Mouse (Mus musculus): ENCODE data around the gene Cdh15. TPM values are rescaled to one million over a fixed set of nuclear protein-coding genes. Genes with fewer than 3 reads are reported as not detected.
A peak's percentile ranks its signal among the peaks of the same experiment; 100 is the strongest.

Gene Cdh15
- total RNA-seq, 1 experiment: 0.76 TPM

- in situ Hi-C loops (cut with MboI; ENCODE audit: low sequenced_read_pairs in 2 of 2, unreplicated experiment in 2 of 2): no loop called here
- TF ChIP-seq HCFC1 (IDR thresholded peaks at IDR 0.05; ENCODE audit: borderline replicate concordance, insufficient read depth, low read length): no peak
- TF ChIP-seq ZNF384 (IDR thresholded peaks at IDR 0.05; ENCODE audit: low read depth, low read length): no peak
- TF ChIP-seq CHD2 (IDR thresholded peaks at IDR 0.05; ENCODE audit: low read depth, low read length): no peak
- no peak for TF ChIP-seq ZC3H11A (IDR thresholded peaks at IDR 0.05; ENCODE audit: borderline replicate concordance, low read depth, low read length)
- TF ChIP-seq MAFK (IDR thresholded peaks at IDR 0.05; ENCODE audit: insufficient read depth, low read depth, low read length): no peak
- H3K9ac ChIP-seq (ENCODE audit: insufficient read depth, low read depth, low read length, poor library complexity, severe bottlenecking): no peak overlapping the region
- DNase-seq (ENCODE audit: low read depth, low spot score): no peak
- no peaks in the 10 kb centered on the region for H3K36me3 ChIP-seq (ENCODE audit: control insufficient read depth, insufficient read depth, low read length, poor library complexity, severe bottlenecking)
- no peaks in the 10 kb centered on the region for H3K9me3 ChIP-seq (ENCODE audit: control insufficient read depth, insufficient read depth, low read depth, low read length)
- no peak overlapping the region for H3K27ac ChIP-seq (ENCODE audit: insufficient read depth, low read depth, low read length, poor library complexity, severe bottlenecking)
- peaks cover 0 to 5% of the 10 kb centered on the region in 2 experiments; a peak in 2 of 4 replicates for H3K4me1 ChIP-seq (ENCODE audit: control insufficient read depth in 2 of 2, insufficient read depth in 2 of 2, low read length in 2 of 2, poor library complexity in 1 of 2)
- no peak overlapping the region for H3K4me3 ChIP-seq (ENCODE audit: insufficient read depth in 1 of 2, low read depth in 1 of 2, low read length in 2 of 2, poor library complexity in 1 of 2, severe bottlenecking in 1 of 2)
These were observed 18.5 kb downstream of the Cdh15 start for GRCm38 (mm10) chr8:122866231-122866630.

- H3K36me3 ChIP-seq (ENCODE audit: control insufficient read depth, insufficient read depth, low read length, poor library complexity, severe bottlenecking): no peaks in the 10 kb centered on the region
- no peak overlapping the region for H3K27ac ChIP-seq (ENCODE audit: insufficient read depth, low read depth, low read length, poor library complexity, severe bottlenecking)
- H3K4me3 ChIP-seq (ENCODE audit: insufficient read depth in 1 of 2, low read depth in 1 of 2, low read length in 2 of 2, poor library complexity in 1 of 2, severe bottlenecking in 1 of 2): no peak overlapping the region
- no peak for DNase-seq (ENCODE audit: low read depth, low spot score)
- peaks cover 0 to 11% of the 10 kb centered on the region in 2 experiments; a peak in 2 of 4 replicates for H3K4me1 ChIP-seq (ENCODE audit: control insufficient read depth in 2 of 2, insufficient read depth in 2 of 2, low read length in 2 of 2, poor library complexity in 1 of 2)
- no peaks in the 10 kb centered on the region for H3K9me3 ChIP-seq (ENCODE audit: control insufficient read depth, insufficient read depth, low read depth, low read length)
- in situ Hi-C loops (cut with MboI; ENCODE audit: low sequenced_read_pairs in 2 of 2, unreplicated experiment in 2 of 2): no loop called here
- TF ChIP-seq HCFC1 (IDR thresholded peaks at IDR 0.05; ENCODE audit: borderline replicate concordance, insufficient read depth, low read length) (no peak), ZC3H11A (IDR thresholded peaks at IDR 0.05; ENCODE audit: borderline replicate concordance, low read depth, low read length) (no peak), CHD2 (IDR thresholded peaks at IDR 0.05; ENCODE audit: low read depth, low read length) (no peak), MAFK (IDR thresholded peaks at IDR 0.05; ENCODE audit: insufficient read depth, low read depth, low read length) (no peak), ZNF384 (IDR thresholded peaks at IDR 0.05; ENCODE audit: low read depth, low read length) (no peak)
- H3K9ac ChIP-seq (ENCODE audit: insufficient read depth, low read depth, low read length, poor library complexity, severe bottlenecking): no peak overlapping the region
These were observed 20.2 kb downstream of the Cdh15 start for GRCm38 (mm10) chr8:122867982-122868381.

- no peak overlapping the region for H3K27ac ChIP-seq (ENCODE audit: insufficient read depth, low read depth, low read length, poor library complexity, severe bottlenecking)
- H3K4me3 ChIP-seq (ENCODE audit: insufficient read depth in 1 of 2, low read depth in 1 of 2, low read length in 2 of 2, poor library complexity in 1 of 2, severe bottlenecking in 1 of 2): peak overlapping the region; percentile 56 to 67
These were observed 22.7 kb downstream of the Cdh15 start for GRCm38 (mm10) chr8:122870377-122870863.

GRCm38 (mm10) chr8:122871663-122872062 is 23.9 kb downstream of the Cdh15 start:
- H3K27ac ChIP-seq (ENCODE audit: insufficient read depth, low read depth, low read length, poor library complexity, severe bottlenecking): no peak overlapping the region
- H3K9me3 ChIP-seq (ENCODE audit: control insufficient read depth, insufficient read depth, low read depth, low read length): no peaks in the 10 kb centered on the region
- no peak overlapping the region for H3K9ac ChIP-seq (ENCODE audit: insufficient read depth, low read depth, low read length, poor library complexity, severe bottlenecking)
- H3K36me3 ChIP-seq (ENCODE audit: control insufficient read depth, insufficient read depth, low read length, poor library complexity, severe bottlenecking): no peaks in the 10 kb centered on the region
- DNase-seq (ENCODE audit: low read depth, low spot score): no peak
- peaks cover 0 to 11% of the 10 kb centered on the region in 2 experiments; a peak in 2 of 4 replicates for H3K4me1 ChIP-seq (ENCODE audit: control insufficient read depth in 2 of 2, insufficient read depth in 2 of 2, low read length in 2 of 2, poor library complexity in 1 of 2)
- TF ChIP-seq HCFC1 (IDR thresholded peaks at IDR 0.05; ENCODE audit: borderline replicate concordance, insufficient read depth, low read length): no peak
- H3K4me3 ChIP-seq (ENCODE audit: insufficient read depth in 1 of 2, low read depth in 1 of 2, low read length in 2 of 2, poor library complexity in 1 of 2, severe bottlenecking in 1 of 2): no peak overlapping the region
- in situ Hi-C loops (cut with MboI; ENCODE audit: low sequenced_read_pairs in 2 of 2, unreplicated experiment in 2 of 2): no loop called here

More at GRCm38 (mm10) chr8:122870377-122870863, 22.7 kb downstream of the Cdh15 start:
- peak overlapping the region; percentile 28; the same call in 1 of the 2 replicates for H3K9ac ChIP-seq (ENCODE audit: insufficient read depth, low read depth, low read length, poor library complexity, severe bottlenecking)
- TF ChIP-seq MAFK (IDR thresholded peaks at IDR 0.05; ENCODE audit: insufficient read depth, low read depth, low read length): no peak
- no peaks in the 10 kb centered on the region for H3K36me3 ChIP-seq (ENCODE audit: control insufficient read depth, insufficient read depth, low read length, poor library complexity, severe bottlenecking)
- no peaks in the 10 kb centered on the region for H3K9me3 ChIP-seq (ENCODE audit: control insufficient read depth, insufficient read depth, low read depth, low read length)
- peaks cover 0 to 11% of the 10 kb centered on the region in 2 experiments; a peak in 2 of 4 replicates for H3K4me1 ChIP-seq (ENCODE audit: control insufficient read depth in 2 of 2, insufficient read depth in 2 of 2, low read length in 2 of 2, poor library complexity in 1 of 2)
- peak; percentile 69 for DNase-seq (ENCODE audit: low read depth, low spot score)
- in situ Hi-C loops (cut with MboI; ENCODE audit: low sequenced_read_pairs in 2 of 2, unreplicated experiment in 2 of 2): no loop called here

GRCm38 (mm10) chr8:122873171-122873570 is 25.4 kb downstream of the Cdh15 start:
- in situ Hi-C loops (cut with MboI; ENCODE audit: low sequenced_read_pairs in 2 of 2, unreplicated experiment in 2 of 2): no loop called here
- H3K4me3 ChIP-seq (ENCODE audit: insufficient read depth in 1 of 2, low read depth in 1 of 2, low read length in 2 of 2, poor library complexity in 1 of 2, severe bottlenecking in 1 of 2): no peak overlapping the region
- TF ChIP-seq ZNF384 (IDR thresholded peaks at IDR 0.05; ENCODE audit: low read depth, low read length) (no peak), CHD2 (IDR thresholded peaks at IDR 0.05; ENCODE audit: low read depth, low read length) (no peak), MAFK (IDR thresholded peaks at IDR 0.05; ENCODE audit: insufficient read depth, low read depth, low read length) (no peak), ZC3H11A (IDR thresholded peaks at IDR 0.05; ENCODE audit: borderline replicate concordance, low read depth, low read length) (no peak), HCFC1 (IDR thresholded peaks at IDR 0.05; ENCODE audit: borderline replicate concordance, insufficient read depth, low read length) (no peak)

More at GRCm38 (mm10) chr8:122873171-122873570, 25.4 kb downstream of the Cdh15 start:
- H3K4me1 ChIP-seq (ENCODE audit: control insufficient read depth in 2 of 2, insufficient read depth in 2 of 2, low read length in 2 of 2, poor library complexity in 1 of 2): peaks cover 0 to 11% of the 10 kb centered on the region in 2 experiments; a peak in 2 of 4 replicates
- no peak overlapping the region for H3K9ac ChIP-seq (ENCODE audit: insufficient read depth, low read depth, low read length, poor library complexity, severe bottlenecking)
- H3K27ac ChIP-seq (ENCODE audit: insufficient read depth, low read depth, low read length, poor library complexity, severe bottlenecking): no peak overlapping the region
- H3K36me3 ChIP-seq (ENCODE audit: control insufficient read depth, insufficient read depth, low read length, poor library complexity, severe bottlenecking): no peaks in the 10 kb centered on the region
- no peaks in the 10 kb centered on the region for H3K9me3 ChIP-seq (ENCODE audit: control insufficient read depth, insufficient read depth, low read depth, low read length)
- no peak for DNase-seq (ENCODE audit: low read depth, low spot score)
